Mouse (Mus musculus) heart, adult 2 months (tissue): ENCODE results near the gene Lix1. TPM values are rescaled to one million over a fixed set of nuclear protein-coding genes. Genes with fewer than 3 reads are reported as not detected.

Source experiments
- DNase-seq, 2 experiments: peaks; one replicate each; pipeline ENCODE4 v3.0.0; 2021
- H3K27ac ChIP-seq: fragments of 200-600 bp; 2 replicates; pipeline ENCODE4 v1.8.1; 2022
- H3K27me3 ChIP-seq: fragments of 200-500 bp; 2 replicates; pipeline ENCODE4 v1.6.1; 2012; ENCODE audit warnings: mild to moderate bottlenecking, low read length, inconsistent platforms, mixed read lengths; ENCODE audit not compliant: control insufficient read depth, insufficient read depth
- H3K36me3 ChIP-seq: fragments of 200-500 bp; 2 replicates; pipeline ENCODE4 v1.6.1; 2012; ENCODE audit warnings: low read length, inconsistent platforms; ENCODE audit not compliant: control insufficient read depth, insufficient read depth
- H3K4me1 ChIP-seq: fragments of 200-500 bp; 2 replicates; pipeline ENCODE4 v1.6.1; 2011; ENCODE audit warnings: low read length; ENCODE audit not compliant: control insufficient read depth, insufficient read depth
- H3K4me3 ChIP-seq: fragments of 200-600 bp; 2 replicates; pipeline ENCODE4 v1.8.1; 2022
- H3K79me2 ChIP-seq: fragments of 200-500 bp; replicated peaks from 2 replicates; pipeline ENCODE4 v1.6.1; 2012; ENCODE audit warnings: mild to moderate bottlenecking, inconsistent platforms, low read length, moderate library complexity, mixed read lengths; ENCODE audit not compliant: control insufficient read depth, insufficient read depth
- H3K9ac ChIP-seq: fragments of 200-500 bp; 2 replicates; pipeline ENCODE4 v1.6.1; 2012; ENCODE audit warnings: low read depth, mild to moderate bottlenecking, control low read depth, inconsistent platforms, low read length, mixed read lengths
- CTCF ChIP-seq: fragments of 200-600 bp; IDR thresholded peaks from 2 replicates; pipeline ENCODE4 v1.8.1; 2022; ENCODE audit warnings: antibody characterized with exemption, mild to moderate bottlenecking, moderate library complexity
- EP300 ChIP-seq: fragments of 200-500 bp; IDR thresholded peaks from 2 replicates; pipeline ENCODE4 v1.6.1; 2011; ENCODE audit warnings: low read depth, low read length, control low read depth; ENCODE audit not compliant: insufficient read depth
- POLR2A ChIP-seq: fragments of 200-500 bp; IDR thresholded peaks from 2 replicates; pipeline ENCODE4 v1.6.1; 2011; ENCODE audit warnings: mild to moderate bottlenecking, low read depth, low read length, control low read depth; ENCODE audit not compliant: insufficient read depth
- WGBS: fragments of 180-500 bp; shearing (Covaris S2); methylation state at CpG from one replicate; pipeline ENCODE4 v1.1.7; 2018; 5-methylcytosine and 5-hydroxymethylcytosine counted together
- intact Hi-C: fragments of 180-260 bp; cut with DNase I; formaldehyde crosslinking; loops from one replicate; pipeline ENCODE4 v1.15.1; 2025
- polyA plus RNA-seq: library from polyadenylated mRNA; depleted of rRNA; stranded (reverse); fragments of >200 nt; gene quantifications from 2 replicates; pipeline ENCODE4 v1.2.3, GENCODE M21; 2012
- total RNA-seq, 2 experiments: library from RNA; stranded (reverse); gene quantifications; 2 replicates each; pipeline ENCODE4 v1.2.3; 2021

Gene Lix1
- total and polyA plus RNA-seq, 3 experiments, result 1.7 to 7.0 (median 6.2) TPM

DNA sequence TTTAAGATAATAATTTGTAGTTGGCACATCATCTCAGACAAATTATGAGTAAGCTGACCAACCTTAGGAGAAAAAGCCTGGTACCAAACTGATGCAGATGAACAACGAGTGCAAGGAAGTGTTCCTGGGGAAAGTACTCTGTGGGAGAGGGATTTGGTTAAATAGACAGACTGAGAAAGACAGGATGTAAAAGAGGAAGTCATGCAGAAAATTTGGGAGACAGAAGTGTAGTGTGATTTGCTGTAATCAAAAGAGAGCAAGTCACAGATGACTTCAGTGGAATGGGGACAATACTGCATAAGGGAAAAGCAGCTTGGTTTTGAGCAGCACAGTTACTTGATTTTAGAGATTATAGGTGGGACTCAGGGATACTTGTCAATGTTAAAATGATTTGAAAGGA is 5.6 kb upstream of the Lix1 start:
- no peak overlapping the region for H3K9ac ChIP-seq
- WGBS, result 40% methylated on average over 1 of the region's 1 CpGs
- H3K27me3 ChIP-seq, result no peaks in the 10 kb centered on the region
- H3K27ac ChIP-seq, result no peak overlapping the region
- no peak for DNase-seq
- H3K4me3 ChIP-seq, result no peak overlapping the region
- intact Hi-C loops, result loop anchor here (5.0 to 10.0 kb wide), 2 partner anchors 115 to 168 kb away; no protein-coding TSS in a partner anchor
- no peaks in the 10 kb centered on the region for H3K36me3 ChIP-seq
- H3K79me2 ChIP-seq, result no peaks in the 10 kb centered on the region
- TF ChIP-seq CTCF (no peak), EP300 (no peak), POLR2A (no peak)
- H3K4me1 ChIP-seq, result no peaks in the 10 kb centered on the region; the same call in 1 of the 2 replicates

DNA sequence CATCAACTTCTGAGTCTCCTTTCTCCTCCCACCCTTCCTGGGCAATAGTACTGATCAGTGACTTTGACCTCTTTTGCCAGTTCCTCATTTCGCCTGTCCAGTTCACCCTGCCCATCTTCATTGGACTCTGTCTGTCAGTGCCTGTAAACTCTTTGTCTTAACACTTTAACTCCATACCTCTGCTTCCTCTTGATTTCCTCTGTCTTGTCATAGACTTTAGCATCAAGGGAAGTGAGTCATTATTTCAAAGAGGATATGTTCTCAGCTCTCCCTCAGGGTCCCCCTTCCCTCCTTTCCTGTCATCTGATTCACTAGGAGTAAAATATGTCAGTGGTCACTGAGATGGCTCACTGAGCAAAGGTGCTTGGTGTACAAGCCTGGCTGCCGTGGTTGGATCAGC is 3.8 kb upstream of the Lix1 start:
- no peak for DNase-seq
- WGBS, result 29% methylated on average over 2 of the region's 2 CpGs
- H3K4me1 ChIP-seq, result no peaks in the 10 kb centered on the region; the same call in 1 of the 2 replicates
- H3K27me3 ChIP-seq, result no peaks in the 10 kb centered on the region
- intact Hi-C loops, result loop anchor here (5.0 to 10.0 kb wide), 2 partner anchors 114 to 166 kb away; no protein-coding TSS in a partner anchor
- TF ChIP-seq POLR2A (no peak), CTCF (no peak), EP300 (no peak)
- H3K27ac ChIP-seq, result no peak overlapping the region
- H3K36me3 ChIP-seq, result no peaks in the 10 kb centered on the region
- no peak overlapping the region for H3K9ac ChIP-seq
- H3K4me3 ChIP-seq, result no peak overlapping the region
- H3K79me2 ChIP-seq, result no peaks in the 10 kb centered on the region

DNA sequence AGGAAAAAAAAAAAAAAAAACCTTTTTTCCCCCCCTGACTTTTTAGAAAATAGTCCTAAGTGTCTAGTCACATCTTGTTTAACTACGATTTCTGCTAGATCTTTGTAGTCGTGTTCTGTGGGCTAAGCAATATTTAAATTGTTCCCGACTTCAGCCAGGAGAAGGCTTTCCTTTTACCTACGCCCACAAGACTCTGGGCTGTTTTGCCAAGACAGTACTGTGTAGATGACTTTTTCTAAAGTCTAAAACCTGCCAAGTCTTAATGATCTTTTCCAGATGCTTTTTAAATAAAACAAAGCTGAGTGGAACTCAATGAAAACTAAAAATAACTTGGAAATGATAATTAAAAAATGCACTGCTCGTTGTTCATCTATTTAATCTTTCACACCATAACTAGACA is 566 bp downstream of the Lix1 start:
- H3K79me2 ChIP-seq, result no peaks in the 10 kb centered on the region
- 23% methylated on average over 5 of the region's 5 CpGs for WGBS
- no peak for DNase-seq
- H3K27me3 ChIP-seq, result no peaks in the 10 kb centered on the region
- no peaks in the 10 kb centered on the region; the same call in none of the 2 replicates for H3K4me1 ChIP-seq
- TF ChIP-seq EP300 (no peak), POLR2A (no peak), CTCF (no peak)
- intact Hi-C loops, result no loop called here
- no peak overlapping the region for H3K9ac ChIP-seq
- no peaks in the 10 kb centered on the region for H3K36me3 ChIP-seq
- no peak overlapping the region for H3K27ac ChIP-seq
- no peak overlapping the region for H3K4me3 ChIP-seq

DNA sequence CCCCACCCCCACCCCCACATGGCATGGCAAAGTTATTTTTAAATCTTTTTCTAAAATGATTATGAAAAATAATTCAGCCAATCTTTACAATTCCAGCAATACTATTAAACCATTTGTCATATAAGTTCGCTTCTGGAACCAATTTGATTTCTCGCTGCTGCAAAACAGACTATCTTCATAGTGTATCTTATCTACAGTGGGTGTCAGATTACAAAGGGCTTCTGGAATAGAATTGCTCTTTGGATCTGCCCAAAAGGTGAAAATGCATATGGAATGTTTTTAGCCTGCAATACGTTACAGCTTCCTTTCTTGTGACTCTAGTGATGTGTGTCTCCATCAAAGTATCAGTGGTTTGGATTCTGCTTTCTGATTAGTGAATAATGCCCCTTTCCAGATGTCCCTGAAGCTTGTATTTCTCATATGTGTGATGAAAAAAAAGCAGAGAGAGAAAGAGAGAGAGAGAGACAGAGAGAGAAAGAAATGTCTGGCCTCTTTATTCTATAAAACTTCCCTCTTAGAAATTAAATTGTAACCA is 1.2 kb downstream of the Lix1 start:
- H3K4me1 ChIP-seq, result no peaks in the 10 kb centered on the region; the same call in none of the 2 replicates
- no peak overlapping the region for H3K27ac ChIP-seq
- H3K4me3 ChIP-seq, result no peak overlapping the region
- no peak overlapping the region for H3K9ac ChIP-seq
- no peaks in the 10 kb centered on the region for H3K79me2 ChIP-seq
- H3K27me3 ChIP-seq, result no peaks in the 10 kb centered on the region
- H3K36me3 ChIP-seq, result no peaks in the 10 kb centered on the region
- intact Hi-C loops, result no loop called here
- WGBS, result 53% methylated on average over 3 of the region's 3 CpGs
- no peak for DNase-seq
- TF ChIP-seq CTCF, result no peak
- no peak for TF ChIP-seq EP300

DNA sequence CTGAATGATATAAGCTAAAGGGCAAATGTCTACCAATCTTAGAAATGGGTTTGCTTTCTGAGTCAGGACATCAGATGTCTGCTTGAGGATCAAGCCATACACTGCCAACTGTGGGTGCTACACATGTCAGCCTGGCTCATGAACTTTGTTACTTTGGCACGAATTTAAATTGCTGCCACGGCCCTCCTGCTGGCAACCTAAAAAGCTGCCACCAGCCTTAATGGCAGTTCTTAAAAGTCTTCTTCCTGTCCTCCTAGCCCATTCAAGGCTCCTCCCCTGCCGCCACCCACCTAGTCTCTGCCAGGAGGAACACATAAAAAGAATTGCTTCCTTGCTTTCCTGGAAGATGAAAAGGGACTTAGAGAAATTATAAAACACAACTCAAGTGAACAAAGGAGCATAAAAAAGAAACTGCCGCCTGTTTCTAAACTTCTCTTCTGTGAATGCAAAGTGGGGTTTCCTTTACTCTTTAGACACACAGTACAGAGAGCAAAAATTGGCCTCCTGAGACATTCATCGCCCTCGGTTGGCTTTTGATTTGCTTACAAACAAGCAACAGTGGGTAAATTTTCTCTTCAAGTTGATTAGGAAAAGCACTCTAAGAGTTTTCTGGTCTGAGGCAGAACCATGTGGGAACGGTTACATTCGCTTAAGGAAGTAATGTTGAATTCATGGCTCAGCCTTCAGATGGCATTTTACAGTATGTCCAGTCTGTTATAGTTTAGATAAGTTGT is 2.5 kb downstream of the Lix1 start:
- TF ChIP-seq CTCF, result no peak
- no peak for TF ChIP-seq EP300
- no peak for TF ChIP-seq POLR2A
- Histone ChIP-seq H3K9ac (no peak overlapping the region), H3K27ac (no peak overlapping the region), H3K4me1 (no peaks in the 10 kb centered on the region; the same call in 1 of the 2 replicates), H3K36me3 (no peaks in the 10 kb centered on the region), H3K79me2 (no peaks in the 10 kb centered on the region), H3K27me3 (no peaks in the 10 kb centered on the region), H3K4me3 (no peak overlapping the region)
- no peak for DNase-seq
- intact Hi-C loops, result no loop called here
- 52% methylated on average over 8 of the region's 8 CpGs for WGBS

DNA sequence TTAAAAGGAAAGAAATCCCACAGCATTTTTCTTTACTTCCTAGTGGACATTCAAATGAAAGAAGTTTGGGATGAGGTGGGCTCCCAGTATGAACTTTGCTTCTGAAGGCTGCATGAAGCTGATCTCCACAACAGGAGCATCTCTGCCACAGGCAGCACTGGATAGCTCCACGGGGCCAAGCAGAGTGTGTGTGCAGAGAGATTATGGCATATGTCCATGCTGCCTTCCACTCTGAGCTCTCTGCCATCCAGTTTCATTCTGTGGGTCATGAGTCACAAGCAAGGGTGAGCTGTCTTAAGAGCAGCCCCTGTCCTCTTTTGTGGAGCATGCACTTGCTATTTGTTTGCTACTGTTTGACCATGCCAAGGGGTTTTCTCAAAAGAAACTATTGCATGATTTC is 3.1 kb downstream of the Lix1 start:
- intact Hi-C loops, result no loop called here
- Histone ChIP-seq H3K4me1 (no peaks in the 10 kb centered on the region; the same call in 1 of the 2 replicates), H3K36me3 (no peaks in the 10 kb centered on the region), H3K27me3 (no peaks in the 10 kb centered on the region), H3K9ac (no peak overlapping the region), H3K4me3 (no peak overlapping the region), H3K27ac (no peak overlapping the region), H3K79me2 (no peaks in the 10 kb centered on the region)
- no peak for DNase-seq
- TF ChIP-seq CTCF, result no peak
- no peak for TF ChIP-seq POLR2A
- TF ChIP-seq EP300, result no peak
- 27% methylated on average over 1 of the region's 1 CpGs for WGBS
